Mouse (Mus musculus): ENCODE data around the gene Gpr160.

- TF ChIP-seq GATA1 (IDR thresholded peaks at IDR 0.05; ENCODE audit: borderline replicate concordance, low read length) (no peak), FLI1 (IDR thresholded peaks at IDR 0.05; ENCODE audit: low read length) (no peak)
Observed at GRCm38 (mm10) chr3:30929828-30930227, 74.1 kb downstream of the Gpr160 start.
